In genomic region chr11:88607725-88608383, GRCm38 (mm10) we compare ENCODE assay signal across 10 mouse cellular contexts.
DNase-seq lines count a peak whose midpoint lies in the region; ATAC-seq lines count a peak whose summit lies in the region.
"Had no signal": no experiment of that assay in that cellular context is flagged by ENCODE, and none has a peak within 500 bp of the region (broad histone marks: within the 10 kb centered on the region; RNA-seq: fewer than 3 reads in every experiment).

No protein-coding gene starts in this region.

- H3K27me3 ChIP-seq in hindbrain, embryonic 13.5 days: no peaks in the 10 kb centered on the region
- no peaks in the 10 kb centered on the region for H3K27me3 ChIP-seq in hindbrain, embryonic 11.5 days (ENCODE audit: control insufficient read depth, insufficient read depth, low read length)
- H3K27me3 ChIP-seq in hindbrain, embryonic 16.5 days (replicated peaks; ENCODE audit: control insufficient read depth, insufficient read depth, low read length): no peaks in the 10 kb centered on the region
- H3K27me3 ChIP-seq in neural tube, embryonic 15.5 days (replicated peaks): no peaks in the 10 kb centered on the region
- H3K27me3 ChIP-seq: liver, embryonic 15.5 days had no signal

- peak; percentile 36; the same call in 1 of the 2 replicates for ATAC-seq in hindbrain, embryonic 13.5 days (ENCODE audit: low FRiP score)
- ATAC-seq in hindbrain, embryonic 11.5 days (ENCODE audit: low FRiP score): no peak
- peak; percentile 80 for ATAC-seq in hindbrain, embryonic 16.5 days
- peak; percentile 57 for ATAC-seq in neural tube, embryonic 15.5 days (ENCODE audit: low FRiP score)

- no peaks in the 10 kb centered on the region for H3K9me3 ChIP-seq in hindbrain, embryonic 13.5 days
- no peaks in the 10 kb centered on the region for H3K9me3 ChIP-seq in hindbrain, embryonic 11.5 days (ENCODE audit: control insufficient read depth, low read length)
- no peaks in the 10 kb centered on the region for H3K9me3 ChIP-seq in hindbrain, embryonic 16.5 days (ENCODE audit: control insufficient read depth, low read length)
- no peaks in the 10 kb centered on the region for H3K9me3 ChIP-seq in neural tube, embryonic 15.5 days (replicated peaks)
- H3K9me3 ChIP-seq: liver, embryonic 15.5 days had no signal

- WGBS in hindbrain, embryonic 13.5 days: 64% methylated on average over 12 of the region's 12 CpGs
- 83% methylated on average over 12 of the region's 12 CpGs for WGBS in hindbrain, embryonic 11.5 days
- WGBS in hindbrain, embryonic 16.5 days: 59% methylated on average over 12 of the region's 12 CpGs
- 56% methylated on average over 12 of the region's 12 CpGs for WGBS in neural tube, embryonic 15.5 days

- DNase-seq in hindbrain, embryonic 11.5 days (ENCODE audit: low spot score): no peak
- DNase-seq in right cerebral cortex, postnatal 10 days (ENCODE audit: low spot score in 2 of 2): peak; percentile 68 to 78
- no peak for DNase-seq in right cerebral cortex, postnatal 4 days
- no peak for DNase-seq in ovary, postnatal 36 days (ENCODE audit: low spot score)
- DNase-seq in spleen, postnatal 36 days (ENCODE audit: low spot score in 2 of 2): no peak
- DNase-seq: thymus, adult 2 months had no signal

- no peak overlapping the region for H3K4me3 ChIP-seq in hindbrain, embryonic 13.5 days
- H3K4me3 ChIP-seq in hindbrain, embryonic 11.5 days (ENCODE audit: low read depth, low read length): no peak overlapping the region
- no peak overlapping the region for H3K4me3 ChIP-seq in hindbrain, embryonic 16.5 days (ENCODE audit: low read length)
- no peak overlapping the region for H3K4me3 ChIP-seq in neural tube, embryonic 15.5 days (replicated peaks)
- H3K4me3 ChIP-seq: liver, embryonic 15.5 days had no signal

- H3K9ac ChIP-seq in hindbrain, embryonic 13.5 days: no peak overlapping the region
- H3K9ac ChIP-seq in hindbrain, embryonic 11.5 days (ENCODE audit: low read depth, low read length): no peak overlapping the region
- H3K9ac ChIP-seq in hindbrain, embryonic 16.5 days (ENCODE audit: low read depth, low read length): no peak overlapping the region
- no peak overlapping the region for H3K9ac ChIP-seq in neural tube, embryonic 15.5 days (replicated peaks)
- H3K9ac ChIP-seq: liver, embryonic 15.5 days had no signal

- peaks cover 11% of the 10 kb centered on the region for H3K36me3 ChIP-seq in hindbrain, embryonic 13.5 days
- no peaks in the 10 kb centered on the region for H3K36me3 ChIP-seq in hindbrain, embryonic 11.5 days (ENCODE audit: control insufficient read depth, insufficient read depth, low read length)
- no peaks in the 10 kb centered on the region for H3K36me3 ChIP-seq in hindbrain, embryonic 16.5 days (ENCODE audit: control insufficient read depth, insufficient read depth, low read length)
- no peaks in the 10 kb centered on the region for H3K36me3 ChIP-seq in neural tube, embryonic 15.5 days
- H3K36me3 ChIP-seq: liver, embryonic 15.5 days had no signal

- peaks cover 74% of the 10 kb centered on the region for H3K4me1 ChIP-seq in hindbrain, embryonic 13.5 days (replicated peaks)
- peaks cover 7% of the 10 kb centered on the region; the same call in 1 of the 2 replicates for H3K4me1 ChIP-seq in hindbrain, embryonic 11.5 days (replicated peaks; ENCODE audit: control insufficient read depth, insufficient read depth, low read length)
- H3K4me1 ChIP-seq in hindbrain, embryonic 16.5 days (ENCODE audit: control insufficient read depth, insufficient read depth, low read depth, low read length): peaks cover 14% of the 10 kb centered on the region
- H3K4me1 ChIP-seq in neural tube, embryonic 15.5 days: peaks cover 54% of the 10 kb centered on the region

- no peak overlapping the region for H3K4me2 ChIP-seq in hindbrain, embryonic 13.5 days
- no peak overlapping the region for H3K4me2 ChIP-seq in hindbrain, embryonic 11.5 days (replicated peaks; ENCODE audit: low read depth, low read length)
- no peak overlapping the region for H3K4me2 ChIP-seq in hindbrain, embryonic 16.5 days (ENCODE audit: low read length)
- H3K4me2 ChIP-seq in neural tube, embryonic 15.5 days: no peak overlapping the region

- peak overlapping the region; percentile 55 for H3K27ac ChIP-seq in hindbrain, embryonic 13.5 days
- no peak overlapping the region for H3K27ac ChIP-seq in hindbrain, embryonic 11.5 days (ENCODE audit: low read depth, low read length)
- H3K27ac ChIP-seq in hindbrain, embryonic 16.5 days (ENCODE audit: low read depth, low read length): no peak overlapping the region
- H3K27ac ChIP-seq in neural tube, embryonic 15.5 days (replicated peaks): 0 out of 2 replicates have a peak overlapping the region, but pooled peaks have one; percentile 19
- H3K27ac ChIP-seq: liver, embryonic 15.5 days had no signal

Comparison
In these comparisons a context has a peak if more than half of its experiments do, and no peak if none do; other contexts are left out.
1. H3K27ac ChIP-seq: peak in hindbrain, embryonic 13.5 days (single experiment) and neural tube, embryonic 15.5 days (single experiment); none in hindbrain, embryonic 11.5 days (single experiment) and hindbrain, embryonic 16.5 days (single experiment).
2. DNase-seq: peak in right cerebral cortex, postnatal 10 days (2 of 2); none in hindbrain, embryonic 11.5 days (single experiment), right cerebral cortex, postnatal 4 days (single experiment), ovary, postnatal 36 days (single experiment) and spleen, postnatal 36 days (0 of 2).